Mouse (Mus musculus): Measurements from ENCODE around the gene Grin2b. TPM values are rescaled to one million over a fixed set of nuclear protein-coding genes. Genes with fewer than 3 reads are reported as not detected.

Grin2b gene
- total and polyA plus RNA-seq, 2 experiments, result 0.01 to 0.09 TPM

- Histone ChIP-seq H3K4me1 (ENCODE audit: control insufficient read depth, insufficient read depth, low read length) (no peaks in the 10 kb centered on the region), H3K79me2 (ENCODE audit: control insufficient read depth, insufficient read depth, low read length) (no peaks in the 10 kb centered on the region), H3K4me3 (ENCODE audit: insufficient read depth, low read depth, low read length) (no peak overlapping the region), H3K9ac (ENCODE audit: low read depth, low read length) (no peak overlapping the region), H3K36me3 (ENCODE audit: control insufficient read depth, insufficient read depth, low read length) (no peaks in the 10 kb centered on the region), H3K27ac (replicated peaks; ENCODE audit: insufficient read depth, low read depth, low read length) (no peak overlapping the region), H3K27me3 (ENCODE audit: control insufficient read depth, insufficient read depth, low read length) (peaks cover 4% of the 10 kb centered on the region; the same call in 1 of the 2 replicates)
- 57% methylated on average over 8 of the region's 8 CpGs for WGBS
- TF ChIP-seq POLR2A (IDR thresholded peaks at IDR 0.05; ENCODE audit: extremely low read depth, insufficient read depth, low read length) (no peak), CTCF (IDR thresholded peaks at IDR 0.05; ENCODE audit: low read depth, low read length) (no peak)
- no peak for DNase-seq (ENCODE audit: extremely low read depth, low read depth, low spot score)
These were observed 313.8 kb downstream of the Grin2b start for GRCm38 (mm10) chr6:135859502-135859901.

GRCm38 (mm10) chr6:135854173-135854591 is 319.1 kb downstream of the Grin2b start:
- TF ChIP-seq POLR2A (IDR thresholded peaks at IDR 0.05; ENCODE audit: extremely low read depth, insufficient read depth, low read length) (no peak), CTCF (IDR thresholded peaks at IDR 0.05; ENCODE audit: low read depth, low read length) (no peak)
- Histone ChIP-seq H3K9ac (ENCODE audit: low read depth, low read length) (no peak overlapping the region), H3K4me3 (ENCODE audit: insufficient read depth, low read depth, low read length) (no peak overlapping the region), H3K4me1 (ENCODE audit: control insufficient read depth, insufficient read depth, low read length) (no peaks in the 10 kb centered on the region), H3K27ac (replicated peaks; ENCODE audit: insufficient read depth, low read depth, low read length) (no peak overlapping the region), H3K79me2 (ENCODE audit: control insufficient read depth, insufficient read depth, low read length) (no peaks in the 10 kb centered on the region), H3K36me3 (ENCODE audit: control insufficient read depth, insufficient read depth, low read length) (no peaks in the 10 kb centered on the region), H3K27me3 (ENCODE audit: control insufficient read depth, insufficient read depth, low read length) (no peaks in the 10 kb centered on the region)
- WGBS, result 73% methylated on average over 8 of the region's 8 CpGs
- no peak for DNase-seq (ENCODE audit: extremely low read depth, low read depth, low spot score)

GRCm38 (mm10) chr6:135843755-135844154 is 329.6 kb downstream of the Grin2b start:
- H3K27ac ChIP-seq (replicated peaks; ENCODE audit: insufficient read depth, low read depth, low read length), result no peak overlapping the region
- no peaks in the 10 kb centered on the region for H3K27me3 ChIP-seq (ENCODE audit: control insufficient read depth, insufficient read depth, low read length)
- no peaks in the 10 kb centered on the region for H3K4me1 ChIP-seq (ENCODE audit: control insufficient read depth, insufficient read depth, low read length)
- no peak overlapping the region for H3K9ac ChIP-seq (ENCODE audit: low read depth, low read length)
- no peak for DNase-seq (ENCODE audit: extremely low read depth, low read depth, low spot score)
- TF ChIP-seq CTCF (IDR thresholded peaks at IDR 0.05; ENCODE audit: low read depth, low read length), result no peak
- no peak for TF ChIP-seq POLR2A (IDR thresholded peaks at IDR 0.05; ENCODE audit: extremely low read depth, insufficient read depth, low read length)
- no peak overlapping the region for H3K4me3 ChIP-seq (ENCODE audit: insufficient read depth, low read depth, low read length)
- no peaks in the 10 kb centered on the region for H3K79me2 ChIP-seq (ENCODE audit: control insufficient read depth, insufficient read depth, low read length)
- 82% methylated on average over 3 of the region's 3 CpGs for WGBS
- no peaks in the 10 kb centered on the region for H3K36me3 ChIP-seq (ENCODE audit: control insufficient read depth, insufficient read depth, low read length)

GRCm38 (mm10) chr6:135836353-135836752 is 337.0 kb downstream of the Grin2b start:
- Histone ChIP-seq H3K36me3 (ENCODE audit: control insufficient read depth, insufficient read depth, low read length) (no peaks in the 10 kb centered on the region), H3K27me3 (ENCODE audit: control insufficient read depth, insufficient read depth, low read length) (no peaks in the 10 kb centered on the region), H3K27ac (replicated peaks; ENCODE audit: insufficient read depth, low read depth, low read length) (no peak overlapping the region), H3K79me2 (ENCODE audit: control insufficient read depth, insufficient read depth, low read length) (no peaks in the 10 kb centered on the region), H3K4me1 (ENCODE audit: control insufficient read depth, insufficient read depth, low read length) (no peaks in the 10 kb centered on the region), H3K9ac (ENCODE audit: low read depth, low read length) (no peak overlapping the region), H3K4me3 (ENCODE audit: insufficient read depth, low read depth, low read length) (no peak overlapping the region)
- WGBS, result 92% methylated on average over 4 of the region's 4 CpGs
- no peak for DNase-seq (ENCODE audit: extremely low read depth, low read depth, low spot score)
- TF ChIP-seq CTCF (IDR thresholded peaks at IDR 0.05; ENCODE audit: low read depth, low read length), result no peak
- no peak for TF ChIP-seq POLR2A (IDR thresholded peaks at IDR 0.05; ENCODE audit: extremely low read depth, insufficient read depth, low read length)

GRCm38 (mm10) chr6:135833542-135833941 is 339.8 kb downstream of the Grin2b start:
- H3K4me3 ChIP-seq (ENCODE audit: insufficient read depth, low read depth, low read length), result no peak overlapping the region
- no peaks in the 10 kb centered on the region for H3K4me1 ChIP-seq (ENCODE audit: control insufficient read depth, insufficient read depth, low read length)
- no peak for DNase-seq (ENCODE audit: extremely low read depth, low read depth, low spot score)
- no peak for TF ChIP-seq POLR2A (IDR thresholded peaks at IDR 0.05; ENCODE audit: extremely low read depth, insufficient read depth, low read length)
- TF ChIP-seq CTCF (IDR thresholded peaks at IDR 0.05; ENCODE audit: low read depth, low read length), result 0 out of 2 replicates have a peak, but pooled peaks have one; percentile 16
- 60% methylated on average over 5 of the region's 5 CpGs for WGBS
- no peak overlapping the region for H3K9ac ChIP-seq (ENCODE audit: low read depth, low read length)
- no peaks in the 10 kb centered on the region for H3K27me3 ChIP-seq (ENCODE audit: control insufficient read depth, insufficient read depth, low read length)
- no peak overlapping the region for H3K27ac ChIP-seq (replicated peaks; ENCODE audit: insufficient read depth, low read depth, low read length)
- no peaks in the 10 kb centered on the region for H3K36me3 ChIP-seq (ENCODE audit: control insufficient read depth, insufficient read depth, low read length)
- no peaks in the 10 kb centered on the region for H3K79me2 ChIP-seq (ENCODE audit: control insufficient read depth, insufficient read depth, low read length)

GRCm38 (mm10) chr6:135832041-135832440 is 341.3 kb downstream of the Grin2b start:
- Histone ChIP-seq H3K79me2 (ENCODE audit: control insufficient read depth, insufficient read depth, low read length) (no peaks in the 10 kb centered on the region), H3K4me1 (ENCODE audit: control insufficient read depth, insufficient read depth, low read length) (no peaks in the 10 kb centered on the region), H3K27ac (replicated peaks; ENCODE audit: insufficient read depth, low read depth, low read length) (no peak overlapping the region), H3K27me3 (ENCODE audit: control insufficient read depth, insufficient read depth, low read length) (no peaks in the 10 kb centered on the region), H3K9ac (ENCODE audit: low read depth, low read length) (no peak overlapping the region), H3K36me3 (ENCODE audit: control insufficient read depth, insufficient read depth, low read length) (no peaks in the 10 kb centered on the region), H3K4me3 (ENCODE audit: insufficient read depth, low read depth, low read length) (no peak overlapping the region)
- TF ChIP-seq CTCF (IDR thresholded peaks at IDR 0.05; ENCODE audit: low read depth, low read length) (no peak), POLR2A (IDR thresholded peaks at IDR 0.05; ENCODE audit: extremely low read depth, insufficient read depth, low read length) (no peak)
- WGBS, result 82% methylated on average over 3 of the region's 3 CpGs
- DNase-seq (ENCODE audit: extremely low read depth, low read depth, low spot score), result no peak
